Mouse (Mus musculus): ENCODE measurements around the gene Ngfr.
A peak's percentile ranks its signal among the peaks of the same experiment; 100 is the strongest.

Gene Ngfr

GRCm38 (mm10) chr11:95520456-95521072, 67.0 kb downstream of the Ngfr start:
- DNase-seq (ENCODE audit: low spot score in 2 of 2), result peak; percentile 74 to 78

- DNase-seq (ENCODE audit: low spot score in 2 of 2), result no peak
These were observed 67.5 kb downstream of the Ngfr start for GRCm38 (mm10) chr11:95519996-95520395.

- no peak for DNase-seq (ENCODE audit: low spot score in 2 of 2)
These were observed 68.2 kb downstream of the Ngfr start for GRCm38 (mm10) chr11:95519299-95519698.
